In genomic region chr11:120632559-120633519, GRCm38 (mm10) we compare ENCODE assay signal across 8 mouse cellular contexts. TPM values are rescaled to one million over a fixed set of nuclear protein-coding genes. Genes with fewer than 3 reads are reported as not detected.
A peak's percentile ranks its signal among the peaks of the same experiment; 100 is the strongest.
DNase-seq lines count a peak whose midpoint lies in the region; ATAC-seq lines count a peak whose summit lies in the region.

No protein-coding gene starts in this region.

- peak overlapping the region; percentile 76 for H3K4me2 ChIP-seq in liver, embryonic 12.5 days

- peak overlapping the region; percentile 97 for H3K27ac ChIP-seq in embryonic facial prominence, embryonic 10.5 days (replicated peaks)
- H3K27ac ChIP-seq in liver, embryonic 12.5 days: peak overlapping the region; percentile 94

- peak overlapping the region; percentile 99 for H3K9ac ChIP-seq in liver, embryonic 12.5 days

- H3K4me3 ChIP-seq in embryonic facial prominence, embryonic 10.5 days: peak overlapping the region; percentile 99
- H3K4me3 ChIP-seq in liver, embryonic 12.5 days: peak overlapping the region; percentile 91

- peaks cover 24% of the 10 kb centered on the region for H3K36me3 ChIP-seq in embryonic facial prominence, embryonic 10.5 days (replicated peaks)
- H3K36me3 ChIP-seq in liver, embryonic 12.5 days: peaks cover 15% of the 10 kb centered on the region

- no peaks in the 10 kb centered on the region for H3K9me3 ChIP-seq in embryonic facial prominence, embryonic 10.5 days
- no peaks in the 10 kb centered on the region for H3K9me3 ChIP-seq in liver, embryonic 12.5 days (replicated peaks)

- H3K27me3 ChIP-seq in embryonic facial prominence, embryonic 10.5 days (replicated peaks; ENCODE audit: low read depth, poor library complexity, severe bottlenecking): no peaks in the 10 kb centered on the region
- H3K27me3 ChIP-seq in liver, embryonic 12.5 days (replicated peaks): no peaks in the 10 kb centered on the region

- peak; percentile 78 for ATAC-seq in liver, embryonic 12.5 days
- 0 out of 2 replicates have a peak, but pooled peaks have one; percentile 10 for ATAC-seq in monocyte, adult 5-6 weeks (replicated peaks; ENCODE audit: insufficient number of reproducible peaks, low FRiP score, low TSS enrichment, poor library complexity, severe bottlenecking)

- peaks cover 39% of the 10 kb centered on the region for H3K4me1 ChIP-seq in embryonic facial prominence, embryonic 10.5 days
- peaks cover 70% of the 10 kb centered on the region for H3K4me1 ChIP-seq in liver, embryonic 12.5 days

- peak; percentile 50 to 61 for DNase-seq in left cerebral cortex, adult 18-20 months (ENCODE audit: low spot score in 2 of 2)
- no peak for DNase-seq in left cerebral cortex, adult 11 months (ENCODE audit: low spot score)
- DNase-seq in embryonic facial prominence, embryonic 10.5 days (ENCODE audit: low spot score): peak; percentile 78
- peak; percentile 85 to 87 for DNase-seq in heart, adult 18-20 months
- DNase-seq in kidney, adult 18-20 months: peak; percentile 85
- DNase-seq in spleen, postnatal 36 days (ENCODE audit: low spot score in 2 of 2): peak; percentile 69 to 79

- under 1% methylated on average over 116 of the region's 116 CpGs for WGBS in embryonic facial prominence, embryonic 10.5 days
- WGBS in liver, embryonic 12.5 days (ENCODE audit: insufficient replicate concordance): under 1% methylated on average over 116 of the region's 116 CpGs

RNA-seq across cellular contexts. Expression of gene Mafg, which starts 0.6 kb away (rescaled TPM):
- total RNA-seq in left cerebral cortex, adult 18-20 months (2021): 10 to 100 TPM; 86.8 to 94.3 TPM
- 24.2 and 25.1 TPM in 2 replicates for polyA plus RNA-seq in embryonic facial prominence, embryonic 10.5 days (2016; fragmentation: Nextera tagmentation; extraction: Ambion mirVana)
- total RNA-seq in heart, adult 18-20 months (2021): 10 to 100 TPM; 33.7 to 35.7 TPM
- 53.4 and 58.3 TPM in 2 replicates for polyA plus RNA-seq in liver, embryonic 12.5 days (2016; fragmentation: Nextera tagmentation; extraction: Ambion mirVana)
- total RNA-seq in monocyte, adult 5-6 weeks (2017): 28.8 to 34.0 TPM (median 33.8 TPM) in 3 replicates

RNA-seq across cellular contexts. Expression of gene Sirt7, which starts 7.8 kb away (rescaled TPM):
- 10 to 100 TPM; 34.9 to 38.6 TPM for total RNA-seq in left cerebral cortex, adult 18-20 months (2021)
- 27.7 and 29.5 TPM in 2 replicates for polyA plus RNA-seq in embryonic facial prominence, embryonic 10.5 days (2016; fragmentation: Nextera tagmentation; extraction: Ambion mirVana)
- 1 to 10 TPM; 6.9 to 8.9 TPM for total RNA-seq in heart, adult 18-20 months (2021)
- polyA plus RNA-seq in liver, embryonic 12.5 days (2016; fragmentation: Nextera tagmentation; extraction: Ambion mirVana): 43.1 and 45.3 TPM in 2 replicates
- total RNA-seq in monocyte, adult 5-6 weeks (2017): 131 to 192 TPM (median 132 TPM) in 3 replicates

RNA-seq across cellular contexts. Expression of gene Pycr1, which starts 10.7 kb away (rescaled TPM):
- total RNA-seq in left cerebral cortex, adult 18-20 months (2021): 1 to 10 TPM; 1.0 to 1.6 TPM
- 32.7 and 33.7 TPM in 2 replicates for polyA plus RNA-seq in embryonic facial prominence, embryonic 10.5 days (2016; fragmentation: Nextera tagmentation; extraction: Ambion mirVana)
- total RNA-seq in heart, adult 18-20 months (2021): 1 to 10 TPM; 1.1 to 1.3 TPM
- polyA plus RNA-seq in liver, embryonic 12.5 days (2016; fragmentation: Nextera tagmentation; extraction: Ambion mirVana): 11.0 and 11.3 TPM in 2 replicates
- 0.57 to 0.58 TPM in 2 of 3 replicates, not detected in the other for total RNA-seq in monocyte, adult 5-6 weeks (2017)

RNA-seq across cellular contexts. Expression of gene Pcyt2, which starts 15.1 kb away (rescaled TPM):
- total RNA-seq in left cerebral cortex, adult 18-20 months (2021): 100 to 1,000 TPM; 124 to 136 TPM
- 142 and 145 TPM in 2 replicates for polyA plus RNA-seq in embryonic facial prominence, embryonic 10.5 days (2016; fragmentation: Nextera tagmentation; extraction: Ambion mirVana)
- total RNA-seq in heart, adult 18-20 months (2021): 10 to 100 TPM; 47.2 to 51.2 TPM
- 135 and 142 TPM in 2 replicates for polyA plus RNA-seq in liver, embryonic 12.5 days (2016; fragmentation: Nextera tagmentation; extraction: Ambion mirVana)
- total RNA-seq in monocyte, adult 5-6 weeks (2017): 26.9 to 43.7 TPM (median 32.9 TPM) in 3 replicates

RNA-seq across cellular contexts. Expression of gene Myadml2, which starts 15.1 kb away (rescaled TPM):
- 1 to 10 TPM; 7.3 to 8.2 TPM for total RNA-seq in left cerebral cortex, adult 18-20 months (2021)
- polyA plus RNA-seq in embryonic facial prominence, embryonic 10.5 days (2016; fragmentation: Nextera tagmentation; extraction: Ambion mirVana): not detected in 2 replicates
- 10 to 100 TPM; 77.0 to 81.2 TPM for total RNA-seq in heart, adult 18-20 months (2021)
- 0.23 and 0.47 TPM in 2 replicates for polyA plus RNA-seq in liver, embryonic 12.5 days (2016; fragmentation: Nextera tagmentation; extraction: Ambion mirVana)
- total RNA-seq in monocyte, adult 5-6 weeks (2017): not detected in 3 replicates
